Mouse (Mus musculus) gastrocnemius, adult 2 months (tissue): ENCODE measurements at regions not wholly inside any gene's neighbourhood (a gene's known extent, or its start where the extent isn't known, plus 50 kb on each side); places are given as distances from the start of the nearest gene placed in this dataset.

Experiments
- DNase-seq: peaks from one replicate; pipeline ENCODE4 v3.0.0; 2022
- H3K27ac ChIP-seq: fragments of 200-600 bp; 2 replicates; pipeline ENCODE4 v1.8.1; 2022; ENCODE audit warnings: mild to moderate bottlenecking
- H3K4me3 ChIP-seq: fragments of 200-600 bp; 2 replicates; pipeline ENCODE4 v1.8.1; 2022; ENCODE audit warnings: mild to moderate bottlenecking, moderate library complexity
- CTCF ChIP-seq: fragments of 200-600 bp; IDR thresholded peaks from 2 replicates; pipeline ENCODE4 v1.8.1; 2022; ENCODE audit warnings: antibody characterized with exemption, mild to moderate bottlenecking, moderate library complexity
- intact Hi-C: fragments of 180-260 bp; cut with DNase I; formaldehyde crosslinking; loops from one replicate; pipeline ENCODE4 v1.15.1; 2025

GRCm38 (mm10) chr13:107367639-107368038 lies 345.7 kb upstream of the Kif2a start:
- no peak for DNase-seq

GRCm38 (mm10) chr13:107365766-107366165 lies 343.8 kb upstream of the Kif2a start:
- intact Hi-C loops = no loop called here
- TF ChIP-seq CTCF = no peak
- Histone ChIP-seq H3K27ac (no peak overlapping the region), H3K4me3 (no peak overlapping the region)
- no peak for DNase-seq

More at GRCm38 (mm10) chr13:107367639-107368038, 345.7 kb upstream of the Kif2a start:
- Histone ChIP-seq H3K4me3 (no peak overlapping the region), H3K27ac (no peak overlapping the region)
- no peak for TF ChIP-seq CTCF
- intact Hi-C loops = no loop called here

GRCm38 (mm10) chr13:107365241-107365640 lies 343.3 kb upstream of the Kif2a start:
- DNase-seq = no peak
- no peak for TF ChIP-seq CTCF
- Histone ChIP-seq H3K27ac (no peak overlapping the region), H3K4me3 (no peak overlapping the region)
- intact Hi-C loops = no loop called here

GRCm38 (mm10) chr13:107362806-107363687 lies 341.1 kb upstream of the Kif2a start:
- DNase-seq = no peak
- intact Hi-C loops = no loop called here
- no peak overlapping the region for H3K27ac ChIP-seq
- no peak overlapping the region for H3K4me3 ChIP-seq
- no peak for TF ChIP-seq CTCF

- no peak for DNase-seq
- H3K27ac ChIP-seq = no peak overlapping the region
- TF ChIP-seq CTCF = no peak
- intact Hi-C loops = no loop called here
- H3K4me3 ChIP-seq = no peak overlapping the region
These were observed 319.0 kb upstream of the Kif2a start for GRCm38 (mm10) chr13:107340802-107341364.

GRCm38 (mm10) chr13:107338111-107338510 lies 316.2 kb upstream of the Kif2a start:
- Histone ChIP-seq H3K4me3 (no peak overlapping the region), H3K27ac (no peak overlapping the region)
- intact Hi-C loops = no loop called here
- no peak for TF ChIP-seq CTCF
- no peak for DNase-seq

GRCm38 (mm10) chr13:107337111-107337510 lies 315.2 kb upstream of the Kif2a start:
- no peak for TF ChIP-seq CTCF
- intact Hi-C loops = no loop called here
- no peak for DNase-seq
- no peak overlapping the region for H3K27ac ChIP-seq
- H3K4me3 ChIP-seq = no peak overlapping the region

- DNase-seq = no peak
- TF ChIP-seq CTCF = no peak
- Histone ChIP-seq H3K4me3 (no peak overlapping the region), H3K27ac (no peak overlapping the region)
- intact Hi-C loops = loop anchor here (5.0 kb wide), 1 partner anchor 823 kb away; no protein-coding TSS in a partner anchor
These were observed 307.4 kb upstream of the Kif2a start for GRCm38 (mm10) chr13:107329348-107329747.

GRCm38 (mm10) chr13:107325707-107326495 lies 304.0 kb upstream of the Kif2a start:
- peak; percentile 25 for DNase-seq
- no peak overlapping the region for H3K4me3 ChIP-seq
- H3K27ac ChIP-seq = no peak overlapping the region
- intact Hi-C loops = loop anchor here (5.0 kb wide), 1 partner anchor 826 kb away; no protein-coding TSS in a partner anchor
- TF ChIP-seq CTCF = peak; percentile 70

GRCm38 (mm10) chr13:107314746-107315145 lies 292.8 kb upstream of the Kif2a start:
- TF ChIP-seq CTCF = no peak
- intact Hi-C loops = no loop called here
- no peak overlapping the region for H3K4me3 ChIP-seq
- no peak for DNase-seq
- no peak overlapping the region for H3K27ac ChIP-seq

- Histone ChIP-seq H3K27ac (no peak overlapping the region), H3K4me3 (no peak overlapping the region)
- intact Hi-C loops = no loop called here
- TF ChIP-seq CTCF = no peak
- DNase-seq = no peak
These were observed 287.2 kb upstream of the Kif2a start for GRCm38 (mm10) chr13:107308958-107309639.

- no peak for DNase-seq
- no peak for TF ChIP-seq CTCF
- no peak overlapping the region for H3K27ac ChIP-seq
- no peak overlapping the region for H3K4me3 ChIP-seq
- intact Hi-C loops = no loop called here
These were observed 286.5 kb upstream of the Kif2a start for GRCm38 (mm10) chr13:107308404-107308803.
